ENCODE assay signal across 7 mouse cellular contexts in genomic region chr14:61360131-61360980, GRCm38 (mm10). TPM values are rescaled to one million over a fixed set of nuclear protein-coding genes. Genes with fewer than 3 reads are reported as not detected.
DNase-seq lines count a peak whose midpoint lies in the region; ATAC-seq lines count a peak whose summit lies in the region.

Gene Ebpl, minus strand, starts transcription at chr14:61360439.

- intact Hi-C loops in left cerebral cortex, postnatal 25 days (cut with DNase I) = loop anchor here (5.0 kb wide), 1 partner anchor 77 kb away; the partner anchor contains the start of gene Kpna3

- H3K36me3 ChIP-seq in intestine, embryonic 15.5 days = no peaks in the 10 kb centered on the region
- H3K36me3 ChIP-seq in midbrain, embryonic 10.5 days = 0 out of 2 replicates have a peak, but pooled peaks cover 7% of the 10 kb centered on the region

- H3K27ac ChIP-seq in intestine, embryonic 15.5 days = peak within 1 kb of the TSS; percentile 86
- peak within 1 kb of the TSS; percentile 94 for H3K27ac ChIP-seq in midbrain, embryonic 10.5 days (replicated peaks)

- peak within 1 kb of the TSS; percentile 67 for H3K4me2 ChIP-seq in intestine, embryonic 15.5 days (replicated peaks)

- peaks cover 5% of the 10 kb centered on the region for H3K4me1 ChIP-seq in intestine, embryonic 15.5 days (replicated peaks)
- peaks cover 10% of the 10 kb centered on the region for H3K4me1 ChIP-seq in midbrain, embryonic 10.5 days

- no peaks in the 10 kb centered on the region for H3K27me3 ChIP-seq in intestine, embryonic 15.5 days (replicated peaks)
- no peaks in the 10 kb centered on the region for H3K27me3 ChIP-seq in midbrain, embryonic 10.5 days (ENCODE audit: low read depth, poor library complexity, severe bottlenecking)

- 2% methylated on average over 40 of the region's 40 CpGs for WGBS in intestine, embryonic 15.5 days
- under 1% methylated on average over 40 of the region's 40 CpGs for WGBS in midbrain, embryonic 10.5 days

- peak within 1 kb of the TSS; percentile 80 for H3K9ac ChIP-seq in intestine, embryonic 15.5 days

- no peaks in the 10 kb centered on the region for H3K9me3 ChIP-seq in intestine, embryonic 15.5 days
- H3K9me3 ChIP-seq in midbrain, embryonic 10.5 days (replicated peaks) = no peaks in the 10 kb centered on the region

- ATAC-seq in intestine, embryonic 15.5 days = peak; percentile 97

- DNase-seq in adrenal gland, adult (ENCODE audit: inconsistent age in 2 of 2, low spot score in 1 of 2) = peak; percentile 94 to 98
- peak; percentile 92 for DNase-seq in embryo, embryonic 10.5 days (ENCODE audit: low spot score)
- peak; percentile 94 for DNase-seq in gastrocnemius, postnatal 25 days
- peak; percentile 90 to 94 for DNase-seq in left cerebral cortex, postnatal 25 days (ENCODE audit: low spot score in 2 of 2)
- peak; percentile 90 for DNase-seq in midbrain, embryonic 10.5 days (ENCODE audit: low spot score)
- peak; percentile 87 for DNase-seq in right cerebral cortex, postnatal 4 days

- H3K4me3 ChIP-seq in intestine, embryonic 15.5 days (replicated peaks) = peak within 1 kb of the TSS; percentile 70
- peak within 1 kb of the TSS; percentile 83 for H3K4me3 ChIP-seq in midbrain, embryonic 10.5 days

RNA-seq across cellular contexts. Expression of gene Ebpl, which starts in this region (rescaled TPM):
- 1 to 10 TPM in 1 of 2 experiments, under 1 TPM in 1; 0.84 to 1.4 TPM for total RNA-seq in gastrocnemius, postnatal 25 days (2021)
- 7.5 and 8.8 TPM in 2 replicates for polyA plus RNA-seq in intestine, embryonic 15.5 days (2015; fragmentation: Nextera tagmentation; extraction: Ambion mirVana)
- 1 to 10 TPM; 3.6 to 4.1 TPM for total RNA-seq in left cerebral cortex, postnatal 25 days (2021)
- 10.6 and 11.0 TPM in 2 replicates for polyA plus RNA-seq in midbrain, embryonic 10.5 days (2016; fragmentation: Nextera tagmentation; extraction: Ambion mirVana)

Comparison
In these comparisons a context has a peak if more than half of its experiments do, and no peak if none do; other contexts are left out.
1. Peak in every context shown above with its lines: DNase-seq, ATAC-seq, H3K4me3 ChIP-seq and H3K27ac ChIP-seq.